Mouse (Mus musculus): ENCODE results near the gene Gcnt1.

The Gcnt1 gene

DNA sequence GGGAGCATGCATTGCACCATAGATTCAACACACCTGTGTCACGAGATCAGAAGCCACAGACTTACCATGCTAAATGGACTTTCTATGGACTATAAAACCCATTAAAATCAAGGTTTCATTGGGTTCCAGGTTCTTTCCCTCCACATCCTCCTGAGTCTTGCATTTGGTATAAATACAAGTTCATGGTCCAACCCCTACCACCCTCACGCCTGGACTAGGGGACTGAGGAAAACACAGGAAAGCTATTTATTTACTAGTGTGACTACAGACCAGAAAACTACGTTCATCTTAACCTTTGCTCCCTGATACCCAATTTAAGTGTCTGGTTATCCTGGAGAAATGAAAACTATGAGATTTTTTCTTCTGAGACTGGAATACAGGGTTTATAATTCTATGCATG lies at the start of gene Gcnt1:
Gene Gcnt1 (minus strand): TSS at position 144 of the 400 bp plus-strand sequence.
- DNase-seq (ENCODE audit: low read depth): no peak

DNA sequence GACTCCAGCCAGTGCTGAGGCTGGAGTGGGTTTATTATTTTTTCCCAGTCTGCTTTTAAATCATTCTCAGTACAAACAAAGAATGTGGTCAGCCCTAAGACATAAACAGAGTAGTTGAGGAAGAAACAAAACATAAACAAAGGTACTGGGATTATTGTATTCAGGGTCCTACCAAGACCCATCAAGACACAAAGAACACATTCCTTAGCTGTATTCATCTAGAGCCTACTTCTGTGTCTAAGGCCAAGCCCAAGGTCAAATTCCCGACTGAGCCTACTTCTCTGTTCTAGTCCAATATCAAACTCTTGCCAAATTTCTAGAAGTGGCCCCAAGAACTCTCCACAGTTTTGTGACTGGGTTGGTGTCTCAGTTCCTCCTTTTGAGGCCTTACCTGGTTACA lies 45.2 kb upstream of the Gcnt1 start:
- no peak for DNase-seq (ENCODE audit: low read depth)

DNA sequence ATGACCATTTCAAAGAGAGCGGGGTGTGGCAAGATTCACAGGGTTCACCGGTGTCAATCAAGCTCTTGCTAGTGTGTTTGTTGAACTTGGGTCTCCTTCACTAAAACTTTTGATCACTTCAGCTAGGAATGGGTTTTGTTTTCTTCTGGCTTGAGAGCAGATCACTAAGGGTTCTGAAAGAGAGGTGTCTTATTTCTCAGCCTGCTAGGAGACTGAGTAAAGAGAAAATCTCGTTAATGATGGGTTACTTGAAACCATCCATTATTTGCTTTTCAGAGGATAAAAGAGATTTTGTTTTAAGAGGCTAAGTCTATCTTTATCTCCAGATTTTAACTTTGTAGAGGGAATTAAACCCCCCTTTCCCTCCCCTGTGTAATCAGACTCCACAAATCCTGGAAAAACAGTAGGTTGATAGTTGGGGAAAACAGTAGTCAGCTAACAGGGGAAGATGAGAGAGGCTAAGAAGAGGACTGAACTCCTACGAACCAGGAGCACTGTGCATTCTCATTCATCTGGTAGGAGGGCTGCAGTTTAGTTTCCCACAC lies 40.3 kb upstream of the Gcnt1 start:
- no peak for DNase-seq (ENCODE audit: low read depth)

DNA sequence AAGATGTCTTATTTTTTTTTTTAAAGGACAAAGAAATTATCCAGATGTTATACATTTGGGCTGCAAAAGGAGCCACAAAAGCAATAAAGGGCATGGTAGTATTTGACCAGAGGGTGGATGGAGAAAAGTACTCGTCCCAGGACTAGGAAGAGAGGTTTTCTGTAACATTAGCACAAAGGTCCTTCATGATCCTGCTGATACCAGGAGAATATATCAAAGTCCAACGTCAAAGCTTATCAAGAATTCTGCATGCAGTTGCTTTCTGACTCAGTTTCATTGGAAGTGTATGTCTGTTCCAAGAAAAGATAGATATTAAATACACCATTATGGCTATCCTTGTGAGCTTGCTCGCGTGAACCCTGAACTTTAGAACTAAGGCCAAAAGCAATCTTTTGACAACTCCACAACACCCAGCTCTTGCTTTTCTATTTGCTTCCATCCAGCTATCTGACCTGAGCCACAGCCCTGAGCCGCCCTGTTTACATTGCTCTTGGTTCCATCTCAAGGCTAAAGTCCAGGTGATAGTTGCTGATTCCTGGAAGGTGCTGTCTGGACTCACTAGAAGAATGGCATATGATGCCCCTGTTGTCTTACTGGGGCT lies 37.9 kb upstream of the Gcnt1 start:
- DNase-seq (ENCODE audit: low read depth): peak; percentile 31

DNA sequence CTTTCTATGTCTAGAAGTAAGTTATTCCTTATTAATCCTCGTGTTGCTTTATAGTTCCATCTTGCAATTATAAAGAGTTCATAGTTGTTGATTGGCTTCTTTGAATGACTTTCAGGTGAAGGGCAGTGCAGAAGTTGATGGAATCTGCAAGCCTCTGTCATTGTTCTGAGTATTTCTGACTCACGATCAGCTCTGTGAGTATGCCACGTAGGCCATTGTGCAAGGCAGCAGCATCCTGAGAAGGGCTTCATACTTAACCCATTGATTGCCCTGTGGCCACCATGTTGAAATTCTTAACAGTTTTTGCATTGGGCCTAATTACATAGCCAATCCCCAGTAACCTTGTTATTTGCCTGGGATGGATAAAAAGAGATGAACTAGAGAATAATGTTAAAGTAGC lies 36.7 kb upstream of the Gcnt1 start:
- DNase-seq (ENCODE audit: low read depth): no peak

DNA sequence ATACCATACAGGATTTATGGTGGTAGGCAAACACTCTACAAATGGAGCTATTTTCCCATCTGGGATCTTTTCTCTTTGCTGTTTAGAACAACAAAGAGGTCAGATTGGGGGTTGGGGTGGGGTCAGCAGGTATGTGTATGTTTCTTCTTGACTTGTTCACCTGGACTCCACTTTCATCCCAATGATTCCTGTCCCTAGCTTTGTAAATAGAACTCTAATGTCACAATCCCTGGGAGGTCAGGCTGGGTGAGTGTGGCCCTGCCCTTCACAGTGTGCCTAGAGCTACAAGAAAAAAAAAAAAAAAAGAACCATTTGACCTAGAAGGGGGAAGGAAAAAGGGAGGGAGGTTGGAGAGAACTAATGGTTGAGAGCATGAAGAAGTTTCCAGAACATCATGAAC lies 35.9 kb upstream of the Gcnt1 start:
- DNase-seq (ENCODE audit: low read depth): no peak

DNA sequence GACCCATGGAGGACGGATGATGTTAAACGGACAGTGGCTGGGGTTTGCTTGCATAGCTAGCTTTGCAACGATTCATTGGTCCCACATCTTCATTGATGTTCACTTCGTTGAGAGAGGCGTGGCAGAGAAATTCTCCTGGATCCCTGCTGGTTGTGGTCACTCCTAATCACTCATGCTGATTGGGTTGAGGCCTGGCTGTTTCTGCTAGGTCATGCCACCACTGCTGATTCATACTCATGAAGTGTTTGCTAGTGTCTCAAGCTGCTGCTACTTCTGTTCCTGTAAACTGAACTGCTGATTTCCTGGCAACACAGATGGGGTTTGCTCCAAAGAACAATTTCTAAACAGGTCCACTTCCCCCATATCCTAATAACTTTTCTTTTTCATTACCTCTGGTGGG lies 34.2 kb upstream of the Gcnt1 start:
- DNase-seq (ENCODE audit: low read depth): no peak

DNA sequence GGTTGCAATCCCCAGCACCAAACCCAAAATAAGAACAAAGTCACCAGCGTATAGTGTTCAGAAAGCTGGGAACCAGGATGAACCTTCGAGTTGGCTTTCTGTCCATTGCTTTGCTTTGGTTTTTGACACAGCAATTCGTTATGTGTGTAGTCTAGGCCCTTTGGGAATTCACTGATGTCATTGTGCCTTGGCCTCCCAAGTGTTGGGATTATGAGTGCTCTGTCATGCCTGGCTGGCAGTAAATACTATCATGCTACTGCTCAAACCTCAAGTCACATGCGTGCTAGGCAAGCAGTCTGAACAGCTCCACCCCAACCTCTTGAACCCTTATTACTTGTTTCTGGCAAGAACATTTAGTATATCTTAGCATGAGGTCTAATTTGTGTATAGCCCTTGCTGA lies 30.5 kb upstream of the Gcnt1 start:
- DNase-seq (ENCODE audit: low read depth): no peak

DNA sequence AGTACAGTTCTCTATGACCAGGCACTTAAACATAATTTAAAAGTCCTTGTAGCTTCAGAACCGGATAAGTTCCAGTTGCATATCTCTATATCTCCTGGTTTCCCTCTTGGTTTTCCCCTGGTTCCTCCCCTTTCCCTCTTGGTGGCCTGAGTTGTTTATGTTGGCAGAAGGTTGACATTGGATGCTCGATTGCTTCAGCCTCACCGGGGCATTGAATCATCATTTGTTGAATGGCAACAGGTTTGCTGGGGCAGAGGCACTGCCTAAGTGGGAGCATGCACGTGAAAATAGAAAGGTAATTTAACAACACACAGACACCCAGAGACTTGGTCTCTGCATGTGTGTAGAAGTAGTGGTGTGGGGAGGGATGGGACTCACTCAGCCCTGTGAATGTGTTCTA lies 27.9 kb upstream of the Gcnt1 start:
- no peak for DNase-seq (ENCODE audit: low read depth)

DNA sequence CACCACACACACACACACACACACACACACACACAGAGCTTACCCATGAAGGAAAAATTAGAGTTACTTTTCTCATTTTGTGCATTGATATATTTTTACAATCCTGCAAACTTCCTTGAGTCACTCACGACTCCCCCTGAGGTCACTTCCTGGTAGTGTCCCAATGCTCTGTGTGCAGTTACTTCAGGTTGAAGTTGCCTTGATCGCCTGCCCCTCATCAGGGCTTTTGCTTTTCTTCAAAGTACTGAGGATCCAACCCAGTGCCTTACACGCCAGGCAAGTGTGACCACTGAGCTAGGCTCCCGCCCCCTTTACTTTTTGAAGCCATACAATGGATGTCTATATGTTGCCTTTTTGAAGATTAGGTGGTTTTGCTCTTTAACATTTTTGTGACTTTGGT lies 27.3 kb upstream of the Gcnt1 start:
- DNase-seq (ENCODE audit: low read depth): no peak

DNA sequence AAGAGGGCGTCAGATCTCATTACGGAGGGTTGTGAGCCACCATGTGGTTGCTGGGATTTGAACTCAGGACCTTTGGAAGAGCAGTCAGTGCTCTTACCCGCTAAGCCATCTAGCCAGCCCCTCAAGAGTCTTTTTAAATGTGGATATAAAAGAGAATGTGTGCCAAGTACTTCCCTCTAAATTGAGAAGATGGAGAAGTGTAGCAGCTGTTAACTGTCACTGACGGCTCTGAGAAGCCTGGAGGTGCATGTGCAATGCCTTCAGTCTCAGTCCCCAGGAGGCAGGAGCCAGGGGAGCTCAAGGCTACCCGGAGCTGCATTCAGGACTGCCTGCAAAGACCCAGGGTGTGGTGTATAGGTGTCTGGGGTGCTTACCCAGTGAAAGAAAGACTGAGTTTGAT lies 25.3 kb upstream of the Gcnt1 start:
- no peak for DNase-seq (ENCODE audit: low read depth)

DNA sequence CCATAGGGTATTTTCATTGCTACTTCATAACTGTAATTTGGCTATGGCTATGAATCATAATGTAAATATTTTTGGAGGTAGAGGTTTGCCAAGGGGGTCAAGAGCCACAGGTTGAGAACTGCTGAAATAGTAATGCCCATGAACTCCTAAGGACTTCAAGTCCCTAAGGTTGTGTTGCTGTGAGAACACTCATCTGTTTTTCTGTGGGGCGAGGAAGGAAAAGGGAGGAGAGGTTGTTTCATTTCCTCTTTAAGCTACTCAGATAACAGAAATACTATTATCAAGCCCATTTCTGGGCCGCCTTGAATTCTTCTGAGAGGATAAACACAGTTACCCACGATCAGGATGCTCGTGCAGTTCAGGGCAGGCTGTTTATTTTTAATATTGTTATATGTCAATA lies 24.2 kb upstream of the Gcnt1 start:
- DNase-seq (ENCODE audit: low read depth): no peak

DNA sequence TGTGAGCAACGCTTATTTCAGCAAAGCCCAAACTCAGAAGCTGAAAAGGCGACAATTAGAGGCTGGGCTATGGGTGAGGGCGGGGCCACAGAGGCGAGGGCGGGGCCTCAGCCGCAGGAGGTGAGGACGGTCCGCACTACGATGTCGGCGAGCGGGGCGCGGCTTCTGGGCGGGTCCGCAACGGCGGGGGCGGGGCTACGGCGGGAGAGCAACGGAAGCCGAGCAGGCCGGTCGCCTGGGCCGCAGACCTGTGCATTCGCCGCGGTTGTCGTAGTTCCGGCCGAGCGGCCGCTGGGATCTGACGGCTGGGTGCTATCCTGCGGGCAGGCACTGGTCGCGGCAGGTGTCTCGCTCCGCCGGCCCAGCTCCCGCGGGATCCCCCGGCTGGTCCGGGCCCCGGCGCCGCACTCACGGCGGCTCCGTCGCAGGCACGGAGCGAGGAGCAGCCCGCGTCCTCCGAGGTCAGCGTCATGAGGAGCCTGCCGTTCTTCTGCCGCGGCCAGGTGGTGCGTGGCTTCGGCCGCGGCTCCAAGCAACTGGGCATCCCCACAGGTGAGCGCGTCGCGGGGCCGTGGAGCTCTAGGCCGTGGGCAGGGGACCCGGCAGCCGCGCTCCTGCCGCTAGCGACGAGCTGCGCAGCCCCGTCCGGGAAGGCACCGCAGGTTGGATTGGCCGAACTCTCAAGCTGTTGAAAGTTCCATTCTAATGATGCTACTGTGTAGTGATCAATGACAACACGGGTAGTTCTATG lies 21.4 kb upstream of the Gcnt1 start, which contains the start of gene Rfk:
Gene Rfk (plus strand): TSS at position 203 of the 751 bp plus-strand sequence.
- peak; percentile 81 for DNase-seq (ENCODE audit: low read depth)

DNA sequence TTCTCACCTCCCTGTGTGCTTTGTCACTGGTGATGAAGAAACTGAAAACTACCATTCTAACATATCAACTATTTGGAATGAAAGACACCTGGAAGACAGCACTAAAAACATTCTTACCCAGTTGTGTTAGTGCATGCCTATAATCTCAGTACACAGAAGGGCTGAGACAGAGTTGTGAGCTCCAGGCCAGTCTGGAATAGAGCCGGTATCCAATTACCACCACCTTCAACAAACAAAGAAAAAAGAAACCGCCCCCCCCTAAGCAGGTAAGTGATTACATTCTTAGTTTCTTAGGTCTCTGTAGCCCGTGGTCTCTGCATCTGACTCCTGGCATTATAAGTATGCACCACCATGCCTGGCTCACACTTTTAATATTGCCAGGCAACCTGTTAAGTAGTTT lies 20.2 kb upstream of the Gcnt1 start:
- DNase-seq (ENCODE audit: low read depth): no peak

DNA sequence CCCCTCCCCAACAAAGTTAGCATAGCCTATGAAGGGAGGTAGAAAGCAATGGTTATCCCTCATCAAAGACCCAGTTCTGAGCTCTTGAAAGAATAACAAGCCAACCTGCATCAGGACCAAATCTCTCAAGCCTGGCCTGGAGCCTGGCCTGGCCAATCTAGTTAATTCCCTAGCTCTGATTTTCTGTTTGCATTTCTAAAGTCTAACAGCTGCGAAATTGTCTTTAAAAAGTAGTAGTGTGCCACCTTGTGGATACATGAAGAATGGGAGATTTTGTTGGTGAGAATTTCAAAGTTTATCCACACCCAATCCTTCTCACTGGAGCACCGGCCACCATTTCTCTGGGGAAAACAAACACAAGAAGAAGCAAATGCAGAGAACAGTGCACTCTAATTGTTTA lies 15.8 kb upstream of the Gcnt1 start:
- no peak for DNase-seq (ENCODE audit: low read depth)

DNA sequence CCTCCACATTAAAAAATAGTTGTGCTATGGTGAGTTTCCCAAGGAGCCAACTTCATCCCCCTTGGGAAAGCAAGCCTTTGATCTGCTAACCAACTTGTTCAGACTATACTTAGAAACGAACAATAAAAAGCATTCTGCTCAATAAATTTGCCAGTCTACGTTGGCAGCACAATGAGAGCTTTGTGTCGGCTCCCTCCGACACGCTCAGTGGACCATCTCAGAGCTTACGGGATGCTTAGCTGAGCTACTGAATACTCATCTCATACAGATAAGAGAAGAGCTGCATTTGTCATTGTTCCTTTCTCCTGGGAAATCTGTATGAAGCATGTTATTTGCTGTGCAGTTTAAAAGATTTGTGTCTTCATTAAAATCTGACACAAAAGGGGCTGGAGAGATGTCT lies 13.8 kb upstream of the Gcnt1 start:
- DNase-seq (ENCODE audit: low read depth): no peak

DNA sequence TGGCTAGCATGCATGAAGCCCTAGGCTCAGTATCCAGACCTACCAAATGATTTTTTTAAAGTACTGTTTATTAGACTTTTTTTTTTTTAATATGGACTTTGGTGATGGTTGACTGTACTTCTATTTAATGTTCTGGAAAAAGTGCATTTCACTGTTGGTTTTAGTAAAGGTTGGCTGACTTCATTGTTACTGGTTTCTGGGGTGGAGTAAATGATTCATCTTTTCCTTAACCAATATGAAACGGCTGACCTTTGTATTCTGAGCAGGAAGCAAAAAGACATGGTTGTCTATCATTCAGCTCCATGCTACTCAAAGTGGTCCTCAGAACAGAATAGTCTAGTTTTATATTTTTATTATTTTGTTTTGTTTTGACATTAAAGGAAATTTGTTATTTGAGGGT lies 12.8 kb upstream of the Gcnt1 start:
- no peak for DNase-seq (ENCODE audit: low read depth)

DNA sequence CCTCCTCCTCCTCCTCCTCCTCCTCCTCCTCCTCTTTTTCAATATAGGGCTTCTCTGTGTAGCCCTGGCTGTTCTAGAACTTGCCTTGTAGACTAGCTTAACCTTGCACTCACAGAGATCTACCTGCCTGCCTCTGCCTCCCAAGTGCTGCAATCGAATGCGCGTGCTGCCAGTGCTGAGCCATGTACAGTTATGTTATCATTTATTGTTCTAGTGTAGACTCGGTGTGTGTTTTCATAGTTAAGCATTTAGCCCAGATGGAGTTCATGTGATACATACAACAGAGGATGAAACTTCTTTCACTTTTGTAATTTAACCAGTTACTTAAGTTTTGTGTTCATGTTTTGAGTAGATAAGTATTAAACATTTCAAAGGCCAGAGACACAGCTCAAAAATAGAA lies 12.4 kb upstream of the Gcnt1 start:
- DNase-seq (ENCODE audit: low read depth): no peak

DNA sequence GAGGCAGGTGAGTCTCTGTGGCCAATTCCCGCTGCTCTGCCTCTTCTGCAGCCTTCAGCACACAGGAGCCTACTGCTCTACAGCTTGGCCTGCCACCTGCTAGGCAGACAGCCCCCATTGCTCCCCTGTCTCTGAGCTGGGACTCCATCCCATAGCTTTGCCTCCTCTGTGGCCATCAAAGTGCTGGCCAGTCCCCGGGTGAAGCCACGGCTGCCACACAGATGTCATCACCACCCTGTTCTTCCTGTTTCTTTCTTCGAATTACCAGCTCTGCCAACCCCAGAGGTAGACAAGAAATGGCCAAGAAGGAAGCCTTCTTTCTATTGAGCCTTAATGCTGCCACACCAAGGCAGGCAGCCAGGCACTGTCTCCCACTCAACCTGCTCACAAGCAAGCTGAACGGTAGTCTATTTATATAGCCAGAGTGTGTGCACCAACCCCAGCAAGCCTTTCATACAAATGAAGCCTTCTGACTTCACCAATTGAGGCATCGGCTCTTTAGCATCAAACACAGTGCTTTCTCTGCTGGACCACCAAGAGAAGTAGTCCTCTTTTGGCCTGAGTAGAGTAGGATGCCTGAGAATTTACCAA lies 10.3 kb upstream of the Gcnt1 start:
- DNase-seq (ENCODE audit: low read depth): no peak

DNA sequence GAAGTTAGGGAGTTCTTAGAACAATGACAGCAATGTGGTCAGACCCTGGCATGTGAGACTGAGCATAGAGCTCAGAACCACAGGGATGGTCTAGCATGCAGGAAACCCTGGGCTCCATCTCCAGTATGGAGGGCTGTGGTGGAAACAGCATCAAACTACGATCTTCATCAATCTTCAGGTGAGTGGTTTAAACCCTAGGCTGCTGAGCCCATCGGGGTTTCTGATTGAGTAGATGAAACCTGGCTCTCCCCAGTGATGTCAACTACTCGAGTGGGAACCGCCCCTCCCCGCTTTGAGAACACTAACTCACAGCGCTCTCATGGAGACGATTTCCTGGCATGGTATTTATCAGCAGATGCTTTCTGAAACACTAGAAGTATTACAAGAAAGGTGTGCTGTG lies 7.9 kb upstream of the Gcnt1 start:
- no peak for DNase-seq (ENCODE audit: low read depth)

DNA sequence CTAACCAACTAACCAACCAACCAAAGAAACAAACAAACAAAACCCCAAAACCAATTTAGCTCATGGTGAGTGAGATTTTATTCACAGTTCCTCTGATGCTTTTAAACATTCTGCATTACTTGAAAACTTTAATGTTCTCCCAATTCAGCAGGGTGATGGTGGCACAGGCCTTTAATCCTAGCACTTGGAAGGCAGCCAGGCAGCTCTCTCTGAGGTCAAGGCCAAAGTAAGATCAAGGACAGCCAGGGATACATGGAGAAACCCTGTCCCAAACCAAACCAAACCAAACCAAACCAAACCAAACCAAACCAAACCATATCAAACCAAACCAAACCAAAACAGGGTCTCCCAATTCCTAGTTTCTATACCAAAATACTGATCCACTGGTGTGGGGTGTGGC lies 6.2 kb upstream of the Gcnt1 start:
- DNase-seq (ENCODE audit: low read depth): no peak

DNA sequence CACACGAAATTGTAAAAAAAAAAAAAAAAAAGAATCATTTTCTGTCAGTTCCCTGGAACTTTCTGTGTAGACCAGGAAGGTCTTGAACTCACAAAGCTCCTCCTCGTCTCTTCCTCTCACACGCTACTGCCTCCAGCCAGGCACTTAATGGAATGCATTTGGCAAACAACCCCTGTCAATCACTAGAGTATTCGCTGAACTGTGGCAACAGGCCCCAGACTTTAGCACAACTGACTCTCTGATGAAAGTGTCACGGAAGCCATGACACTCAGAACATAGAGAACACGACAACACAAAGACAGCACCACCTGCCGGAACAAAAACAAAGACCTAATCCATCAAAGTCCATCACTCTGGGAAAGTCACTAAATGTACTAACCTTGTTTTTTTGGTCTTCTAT lies 3.1 kb downstream of the Gcnt1 start:
- DNase-seq (ENCODE audit: low read depth): no peak

DNA sequence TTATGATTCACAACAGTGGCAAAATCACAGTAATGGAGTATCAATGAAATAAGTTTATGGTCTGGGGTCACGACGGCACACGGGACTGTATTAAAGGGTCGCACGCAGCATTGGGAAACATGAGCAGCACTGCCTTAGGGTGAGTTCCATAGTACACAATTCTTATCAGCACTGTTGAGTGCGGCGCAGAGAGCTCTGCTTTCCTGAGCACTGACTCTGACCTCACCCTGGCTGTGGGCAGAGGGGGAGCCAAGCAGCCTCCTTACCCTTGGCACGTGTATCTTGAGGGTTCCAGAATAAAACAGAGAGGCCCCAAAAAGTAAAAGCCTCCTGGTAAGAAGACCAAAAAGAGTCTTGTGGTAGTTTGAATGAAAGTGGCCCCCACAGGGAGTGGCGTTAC lies 4.1 kb downstream of the Gcnt1 start:
- DNase-seq (ENCODE audit: low read depth): no peak

Data from c-Kit-positive CD71-positive TER-119-negative erythroid progenitor cells, embryonic 14.5 days (primary cell).